Mouse (Mus musculus): Measurements from ENCODE around the gene Nek3.
"Not testable (repeated sequence)": the region's sequence is repeated elsewhere in the genome, so short reads cannot be mapped to it uniquely, and the experiment has no call there.

The Nek3 gene

DNA sequence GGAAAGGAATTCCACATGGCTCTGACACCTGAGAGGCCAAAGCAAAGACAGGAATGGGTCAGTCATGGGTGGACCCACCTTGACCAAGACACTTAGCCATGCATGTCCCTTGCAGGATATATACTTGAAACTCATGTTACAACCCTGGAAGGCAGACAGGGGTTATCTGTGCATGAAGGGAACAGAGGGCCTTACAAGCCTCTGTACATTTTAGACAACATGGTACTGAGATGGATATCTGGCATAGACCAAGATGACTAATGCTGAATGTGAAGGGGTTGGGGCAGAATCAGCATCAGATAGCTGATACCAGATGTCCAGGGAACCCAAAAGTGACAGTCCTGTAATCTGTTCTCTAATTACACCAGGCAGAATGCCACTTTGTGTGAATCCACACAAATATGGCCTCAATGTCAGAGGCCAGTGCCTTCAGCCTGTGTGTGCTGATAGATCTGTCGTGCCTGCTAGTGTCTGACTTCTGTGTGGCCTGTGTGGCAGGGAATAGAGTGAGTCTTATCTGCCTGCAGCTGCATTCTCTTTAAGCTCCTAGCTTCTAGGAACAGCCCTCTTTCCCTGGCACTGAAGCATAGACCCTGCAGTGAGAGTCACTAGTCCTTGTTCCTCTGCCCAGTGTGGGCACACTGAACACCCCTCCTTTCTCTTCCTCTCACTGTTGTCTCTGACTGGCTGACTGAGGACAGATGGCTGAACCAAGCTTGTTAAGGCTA is 22.3 kb downstream of the Nek3 start:
- DNase-seq (ENCODE audit: low read depth, low spot score): no peak

DNA sequence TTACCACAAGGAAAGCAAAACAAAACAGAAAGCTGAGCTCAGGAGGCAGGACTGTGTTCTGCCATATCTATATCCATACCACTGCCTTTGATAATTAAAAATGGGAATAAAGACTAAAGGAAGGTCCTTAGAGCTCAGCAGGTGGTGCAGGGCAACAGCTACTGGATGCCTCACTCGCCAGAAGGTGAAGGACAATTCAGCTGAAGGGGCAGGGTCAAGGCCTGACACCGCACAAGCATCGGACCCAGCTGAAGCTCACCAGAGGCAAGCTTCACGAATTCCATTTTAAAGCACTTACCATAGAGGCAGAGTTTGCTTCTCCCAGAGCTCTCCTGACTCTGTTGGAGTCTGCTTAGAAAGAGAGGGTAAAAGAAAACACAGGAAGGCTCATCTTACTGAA is 23.6 kb downstream of the Nek3 start:
- no peak for DNase-seq (ENCODE audit: low read depth, low spot score)

DNA sequence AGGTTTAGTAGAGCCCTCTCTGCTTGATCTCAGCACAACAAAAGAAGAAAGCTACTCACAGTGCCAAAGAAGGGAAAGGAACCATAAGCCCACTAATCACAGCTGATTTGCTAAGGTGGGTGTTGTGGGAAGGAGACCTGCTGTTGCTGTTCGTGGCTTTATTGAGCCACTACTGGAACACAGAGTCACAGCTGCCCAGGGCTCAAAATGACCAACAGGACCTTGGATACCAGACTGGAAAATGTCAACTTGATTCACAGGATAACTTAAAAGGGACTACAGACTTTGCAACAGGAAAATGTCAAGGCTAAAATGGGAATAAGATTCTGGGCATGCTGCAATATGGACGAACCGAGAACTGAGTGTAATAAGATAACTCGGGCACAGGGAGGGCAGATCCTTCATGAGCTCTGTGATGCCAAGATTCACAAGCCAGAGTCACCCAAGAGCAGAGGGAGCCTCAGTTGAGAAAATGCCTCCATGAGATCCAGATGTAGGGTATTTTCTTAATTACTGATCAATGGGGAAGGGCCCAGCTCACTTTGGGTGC is 24.3 kb downstream of the Nek3 start:
- no peak for DNase-seq (ENCODE audit: low read depth, low spot score)

DNA sequence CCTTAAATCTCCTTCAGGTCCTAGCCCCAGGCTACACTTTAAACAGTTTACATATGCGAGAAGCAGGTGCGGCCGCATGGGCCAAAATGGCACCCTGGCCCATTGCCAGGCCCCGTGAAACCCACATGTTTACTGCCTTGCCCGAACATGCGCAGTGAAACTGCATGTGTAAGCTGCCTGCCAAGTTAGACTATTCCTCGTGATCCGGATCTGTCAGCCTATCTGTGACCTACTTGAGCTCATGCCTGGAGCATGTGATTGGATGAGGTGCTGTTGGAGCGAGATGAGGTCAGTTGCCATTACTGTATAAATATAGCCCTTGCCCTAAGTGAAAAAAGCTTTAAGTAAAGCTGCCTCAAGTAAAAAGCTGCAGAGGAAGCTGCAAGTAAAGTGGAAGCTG is 29.8 kb downstream of the Nek3 start:
- not testable (repeated sequence) for DNase-seq (ENCODE audit: low read depth, low spot score)

DNA sequence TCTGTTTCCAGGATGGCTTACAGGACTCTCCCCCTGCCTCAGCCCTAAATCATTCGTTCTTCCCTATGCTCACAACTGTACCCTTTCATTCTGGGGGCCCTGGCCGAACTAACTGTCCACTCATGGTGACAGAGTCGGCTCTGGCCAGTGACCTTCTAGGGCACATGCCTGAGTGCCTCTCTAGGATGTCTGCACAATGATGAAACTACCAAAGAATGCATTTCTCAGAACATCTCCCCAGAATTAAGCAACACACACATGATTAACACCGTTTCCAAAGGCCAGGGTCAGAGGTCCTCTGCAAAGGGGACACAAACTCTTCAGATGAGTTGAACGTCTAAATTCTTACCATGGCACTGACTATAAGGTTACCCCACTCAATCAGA is 31.5 kb downstream of the Nek3 start:
- no peak for DNase-seq (ENCODE audit: low read depth, low spot score)

DNA sequence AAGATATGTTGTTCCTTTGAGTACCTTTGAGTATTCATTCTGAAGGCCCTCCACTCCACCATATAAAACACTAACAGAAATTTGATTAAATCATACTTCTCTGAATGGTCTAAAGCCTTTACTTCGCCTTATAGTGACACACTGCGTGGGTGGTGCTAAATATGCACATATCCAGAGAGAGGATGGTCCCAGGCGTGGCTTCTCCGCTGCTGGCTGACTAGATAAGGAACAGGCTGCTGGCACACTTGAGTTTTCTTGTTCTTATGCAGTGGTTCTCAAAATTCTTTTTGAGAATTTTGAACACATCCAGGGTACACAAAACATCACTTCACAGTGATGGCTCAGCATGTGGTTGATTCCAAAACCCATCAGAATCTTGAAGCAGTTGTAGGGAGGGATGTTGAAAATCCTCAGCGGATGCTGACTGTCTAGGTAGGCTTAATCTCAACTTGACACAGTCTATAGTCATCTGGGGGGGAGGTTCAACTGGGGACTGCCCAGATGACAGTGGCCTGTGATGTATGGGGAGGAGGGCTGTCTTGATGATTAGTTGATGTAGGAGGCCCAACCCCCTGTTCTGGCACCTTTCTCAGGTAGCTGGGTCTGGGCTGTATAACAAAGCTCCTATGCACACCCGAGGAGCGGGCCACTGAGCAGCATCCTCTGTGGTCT is 32.0 kb downstream of the Nek3 start:
- no peak for DNase-seq (ENCODE audit: low read depth, low spot score)

DNA sequence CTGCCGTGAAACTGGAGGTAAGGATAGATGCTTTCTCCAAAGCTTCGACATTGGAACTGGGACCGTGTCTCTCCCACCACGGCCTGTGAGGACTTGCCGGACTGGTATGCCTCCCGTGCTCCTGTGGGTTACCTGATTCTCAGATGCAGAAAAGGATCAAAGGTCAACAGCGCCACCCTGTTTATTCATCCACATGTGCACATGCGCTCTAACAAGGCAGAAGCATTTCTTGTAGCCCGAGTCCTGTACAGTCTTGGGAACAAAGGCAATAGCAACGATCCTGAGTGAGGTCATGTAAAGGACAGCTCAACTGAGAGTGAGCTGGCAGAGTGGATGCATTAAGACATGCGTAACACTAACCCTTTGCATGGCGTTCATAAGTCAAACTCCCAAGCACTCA is 34.2 kb downstream of the Nek3 start:
- no peak for DNase-seq (ENCODE audit: low read depth, low spot score)

DNA sequence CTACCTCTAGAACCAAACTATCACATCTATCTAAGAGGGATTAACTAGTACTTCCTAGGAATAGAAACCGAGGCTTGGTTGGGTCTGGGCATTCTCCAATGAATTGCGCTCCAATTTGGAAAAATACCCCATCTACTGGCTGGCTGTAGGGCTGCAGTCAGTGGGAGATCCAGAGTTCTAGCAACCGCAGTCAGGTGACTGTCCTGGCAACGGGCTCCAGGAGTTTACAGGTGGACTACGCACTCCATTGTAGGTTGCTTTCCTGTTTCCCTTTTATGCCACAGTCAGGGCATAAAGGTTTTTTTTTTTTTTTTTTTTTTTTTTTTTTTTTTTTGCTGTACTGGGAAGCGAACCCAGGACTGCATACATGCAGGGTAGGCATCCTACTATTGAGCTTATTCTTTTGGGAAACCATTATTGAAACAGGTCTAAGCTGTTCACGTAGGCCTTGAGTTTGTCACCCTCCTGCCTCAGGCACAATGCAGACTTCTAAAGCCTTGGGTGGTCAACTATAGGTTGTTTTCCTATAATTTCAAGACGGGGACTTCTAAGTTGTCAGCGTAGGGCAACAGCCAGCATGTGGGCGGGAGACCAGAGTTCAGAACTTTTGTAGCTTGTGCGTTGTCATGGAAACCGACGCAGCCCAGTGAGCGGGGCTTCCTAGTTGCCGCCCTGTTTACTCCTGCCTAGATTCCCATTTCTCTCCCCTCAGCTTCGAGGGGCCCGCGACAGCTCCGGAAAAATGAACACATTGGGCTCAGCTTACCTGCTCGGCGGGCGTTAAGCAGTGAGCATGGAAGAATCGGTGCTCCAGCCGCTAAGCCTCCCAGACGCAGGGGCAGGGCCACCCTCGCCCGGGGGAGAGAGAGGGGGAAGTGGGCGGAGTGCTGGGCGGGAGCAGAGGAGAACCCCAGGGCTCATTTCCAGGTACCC is 41.7 kb downstream of the Nek3 start, which contains the start of gene Nek5:
TSS of gene Nek5 (minus strand) at position 834 of the 933 bp plus-strand sequence.
- peak; percentile 89 for DNase-seq (ENCODE audit: low read depth, low spot score)

DNA sequence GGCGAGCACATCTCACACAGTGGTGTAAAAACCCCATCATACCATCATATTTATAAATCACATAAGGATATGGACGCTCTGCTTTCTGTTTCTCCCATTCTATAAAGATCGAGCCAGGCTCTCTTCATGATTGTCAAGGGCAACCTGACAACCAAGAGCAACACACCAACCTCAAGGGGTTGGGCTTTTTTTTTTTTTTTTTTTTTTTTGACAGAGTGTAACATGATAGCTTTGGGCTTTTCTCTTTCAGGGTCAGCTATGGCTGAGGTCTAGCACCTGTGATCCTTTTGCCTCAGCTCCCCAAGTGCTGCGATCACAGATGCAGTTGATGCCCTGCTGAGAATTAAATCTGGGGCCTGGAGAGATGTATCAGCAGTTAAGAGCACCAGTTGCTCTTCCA is 59.2 kb downstream of the Nek3 start:
- DNase-seq (ENCODE audit: low read depth, low spot score): no peak

DNA sequence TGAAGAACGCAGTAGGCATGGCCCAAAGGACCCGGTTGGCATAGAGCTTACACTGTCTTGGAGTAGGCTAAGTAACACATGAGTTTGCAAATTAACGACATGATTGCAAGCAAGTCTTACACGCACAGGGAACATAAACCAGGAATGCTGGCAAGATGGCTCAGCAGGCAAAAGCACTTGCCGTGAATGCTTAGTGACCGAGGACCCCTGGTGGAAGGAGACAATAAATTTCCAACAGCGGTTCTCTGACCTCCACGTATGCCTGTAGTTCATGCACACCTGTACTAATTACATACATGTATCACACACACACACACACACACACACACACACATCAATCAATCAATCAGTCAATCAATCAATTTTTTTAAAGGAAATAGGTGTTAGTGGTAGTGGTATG is 74.7 kb downstream of the Nek3 start:
- peak; percentile 58 for DNase-seq (ENCODE audit: low read depth, low spot score)

DNA sequence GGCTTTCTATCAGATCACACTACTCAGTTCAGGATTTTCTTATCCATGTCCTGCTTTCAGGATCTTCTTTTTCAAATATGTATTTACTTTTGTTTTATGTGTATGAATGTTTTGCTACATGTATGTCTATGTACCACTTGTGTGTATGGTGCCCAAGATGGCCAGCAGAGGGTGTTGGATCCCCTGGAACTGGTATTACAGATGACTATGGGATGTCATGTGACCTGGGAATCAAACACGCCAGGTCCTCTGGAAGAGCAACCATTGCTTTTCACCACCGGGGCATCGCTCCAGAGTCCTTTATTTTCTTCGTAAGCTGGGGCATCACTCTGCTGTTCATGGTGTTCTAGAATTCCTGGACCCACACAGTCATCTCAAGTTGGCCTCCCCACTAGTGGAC is 77.0 kb downstream of the Nek3 start:
- peak; percentile 48 for DNase-seq (ENCODE audit: low read depth, low spot score)

DNA sequence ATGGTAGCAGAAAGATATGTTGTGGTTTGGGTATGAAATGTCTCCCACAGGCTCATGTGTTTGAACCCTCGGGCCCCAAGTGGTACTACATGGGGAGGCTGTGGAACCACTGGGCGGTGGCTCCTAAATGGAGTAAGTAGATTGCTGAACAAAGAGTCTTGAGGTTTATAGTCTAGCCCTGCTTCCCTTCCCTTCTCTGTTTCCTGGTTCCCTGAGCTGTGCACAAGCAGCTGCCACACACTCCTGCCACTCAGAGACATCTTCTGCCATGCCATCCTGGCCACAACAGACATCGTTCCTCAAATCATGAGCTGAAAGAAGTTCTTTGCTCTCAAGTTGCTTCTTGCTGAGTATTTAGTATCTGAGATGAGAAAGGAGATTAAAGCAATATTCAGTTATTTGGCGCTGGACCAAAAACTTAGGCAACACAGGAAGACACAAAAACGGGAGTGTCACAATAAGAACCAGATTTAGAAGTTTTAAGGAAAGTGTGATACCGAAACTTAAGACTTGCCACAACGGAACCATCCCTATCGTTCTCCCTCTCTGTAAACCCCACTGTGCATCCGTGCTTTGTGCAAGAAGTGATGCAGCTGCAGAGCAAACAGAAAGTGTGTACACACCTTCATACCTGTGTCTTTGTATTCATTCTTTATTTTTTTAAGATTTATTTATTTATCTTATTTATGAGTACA is 86.8 kb downstream of the Nek3 start:
- no peak for DNase-seq (ENCODE audit: low read depth, low spot score)

All from ES-CJ7 (cell line).